Mouse (Mus musculus) testis, adult 2 months (tissue): ENCODE data around the gene Mettl26.

ENCODE experiments used
- CTCF ChIP-seq: fragments of 200-500 bp; IDR thresholded peaks from 2 replicates; pipeline ENCODE4 v1.5.1; 2012; ENCODE audit warnings: low read depth, mild to moderate bottlenecking, inconsistent platforms, low read length, moderate library complexity; ENCODE audit not compliant: control insufficient read depth, insufficient read depth, insufficient replicate concordance
- POLR2A ChIP-seq: fragments of 200-500 bp; IDR thresholded peaks from 2 replicates; pipeline ENCODE4 v1.6.1; 2012; ENCODE audit warnings: low read depth, mild to moderate bottlenecking, inconsistent platforms, low read length, moderate library complexity; ENCODE audit not compliant: control insufficient read depth

GRCm38 (mm10) chr17:25879750-25880149, 4.9 kb downstream of the Mettl26 start:
- TF ChIP-seq CTCF (no peak), POLR2A (no peak)
